In the genomic region with DNA sequence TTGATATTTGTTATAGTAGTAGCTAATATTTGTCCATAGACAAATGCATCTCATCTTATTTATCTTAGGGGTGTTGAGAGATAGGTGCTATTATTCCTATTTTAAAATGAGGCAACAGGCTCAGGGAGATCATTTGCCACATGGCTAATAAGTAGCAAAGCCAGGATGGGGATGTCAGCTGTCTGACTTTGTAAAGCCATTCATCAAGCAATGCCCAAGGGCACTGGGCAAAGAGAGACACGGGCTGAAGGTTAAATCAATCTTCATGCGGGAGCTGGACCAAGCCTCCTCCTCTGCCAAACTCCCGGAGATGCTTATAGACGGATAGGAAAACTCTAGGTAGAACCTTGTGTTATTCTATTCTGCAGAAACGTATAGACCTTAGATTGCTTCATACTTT, we compare ENCODE assay signal across 30 mouse cellular contexts. TPM values are rescaled to one million over a fixed set of nuclear protein-coding genes. Genes with fewer than 3 reads are reported as not detected.
A peak's percentile ranks its signal among the peaks of the same experiment; 100 is the strongest.
DNase-seq lines count a peak whose midpoint lies in the region; ATAC-seq lines count a peak whose summit lies in the region.
"Had no signal": no experiment of that assay in that cellular context is flagged by ENCODE, and none has a peak within 500 bp of the region (broad histone marks: within the 10 kb centered on the region; RNA-seq: fewer than 3 reads in every experiment).

No protein-coding gene starts in this region.

- H3K27me3 ChIP-seq in hindbrain, embryonic 11.5 days (ENCODE audit: control insufficient read depth, insufficient read depth, low read length): no peaks in the 10 kb centered on the region
- H3K27me3 ChIP-seq in hindbrain, embryonic 10.5 days (ENCODE audit: insufficient read depth, poor library complexity, severe bottlenecking): no peaks in the 10 kb centered on the region
- H3K27me3 ChIP-seq: kidney, embryonic 15.5 days; limb, embryonic 15.5 days had no signal

- H3K4me3 ChIP-seq in hindbrain, embryonic 11.5 days (ENCODE audit: low read depth, low read length): no peak overlapping the region
- no peak overlapping the region for H3K4me3 ChIP-seq in hindbrain, embryonic 10.5 days
- H3K4me3 ChIP-seq: forebrain, embryonic 10.5 days; kidney, embryonic 15.5 days; limb, embryonic 15.5 days had no signal

- no peak overlapping the region for H3K4me2 ChIP-seq in hindbrain, embryonic 11.5 days (replicated peaks; ENCODE audit: low read depth, low read length)
- H3K4me2 ChIP-seq: kidney, embryonic 15.5 days had no signal

- no peak overlapping the region for H3K9ac ChIP-seq in hindbrain, embryonic 11.5 days (ENCODE audit: low read depth, low read length)
- H3K9ac ChIP-seq: kidney, embryonic 15.5 days; limb, embryonic 15.5 days had no signal

- H3K27ac ChIP-seq in hindbrain, embryonic 11.5 days (ENCODE audit: low read depth, low read length): no peak overlapping the region
- no peak overlapping the region for H3K27ac ChIP-seq in hindbrain, embryonic 10.5 days
- H3K27ac ChIP-seq: kidney, embryonic 15.5 days; limb, embryonic 15.5 days had no signal

- H3K36me3 ChIP-seq in hindbrain, embryonic 11.5 days (ENCODE audit: control insufficient read depth, insufficient read depth, low read length): no peaks in the 10 kb centered on the region
- H3K36me3 ChIP-seq in hindbrain, embryonic 10.5 days: no peaks in the 10 kb centered on the region
- H3K36me3 ChIP-seq: forebrain, embryonic 10.5 days; kidney, embryonic 15.5 days; limb, embryonic 15.5 days had no signal

- H3K9me3 ChIP-seq in hindbrain, embryonic 11.5 days (ENCODE audit: control insufficient read depth, low read length): no peaks in the 10 kb centered on the region
- H3K9me3 ChIP-seq in hindbrain, embryonic 10.5 days: no peaks in the 10 kb centered on the region
- H3K9me3 ChIP-seq: forebrain, embryonic 10.5 days; kidney, embryonic 15.5 days; limb, embryonic 15.5 days had no signal

- peak; percentile 15 for DNase-seq in adrenal gland, postnatal 25 days
- no peak for DNase-seq in adrenal gland, adult 18-20 months (ENCODE audit: low spot score in 2 of 2)
- peak; percentile 20 for DNase-seq in hindbrain, embryonic 11.5 days (ENCODE audit: low spot score)
- no peak for DNase-seq in hindbrain, embryonic 10.5 days (ENCODE audit: low spot score)
- DNase-seq in left cerebral cortex, postnatal 4 days: peak; percentile 26
- no peak for DNase-seq in left cerebral cortex, postnatal 25 days (ENCODE audit: low spot score in 2 of 2)
- DNase-seq in retina, embryonic 14.5 days (ENCODE audit: low spot score): peak; percentile 7
- DNase-seq: cerebellum, adult 11-12 months; kidney, postnatal 36 days; layer of hippocampus, adult 9-11 months; lung, adult 18-20 months; lung, postnatal 10 days; right cerebral cortex, postnatal 25 days; spleen, adult 18-20 months had no signal

- H3K4me1 ChIP-seq in hindbrain, embryonic 11.5 days (replicated peaks; ENCODE audit: control insufficient read depth, insufficient read depth, low read length): peaks cover 4% of the 10 kb centered on the region; the same call in 1 of the 2 replicates
- peaks cover 26% of the 10 kb centered on the region for H3K4me1 ChIP-seq in hindbrain, embryonic 10.5 days (replicated peaks)

- no peak for ATAC-seq in hindbrain, embryonic 11.5 days (ENCODE audit: low FRiP score)
- ATAC-seq: CD4-positive, CD25-positive, alpha-beta regulatory T cell, adult 4 months; intestine, embryonic 16.5 days had no signal

- intact Hi-C loops in left cerebral cortex, postnatal 4 days (cut with DNase I): loop anchor here (10.0 kb wide), 1 partner anchor 65 kb away; no protein-coding TSS in a partner anchor
- intact Hi-C loops in left cerebral cortex, postnatal 25 days (cut with DNase I): no loop called here

- WGBS in hindbrain, embryonic 11.5 days: 60% methylated on average over 5 of the region's 5 CpGs
- 70% methylated on average over 5 of the region's 5 CpGs for WGBS in hindbrain, embryonic 10.5 days

RNA-seq across cellular contexts. Expression of a gene that starts 1.0 kb away (rescaled TPM):
- 56.5 and 66.8 TPM in 2 replicates for total RNA-seq in adrenal gland, postnatal 25 days (2021)
- 10 to 100 TPM; 30.6 to 45.9 TPM for total RNA-seq in adrenal gland, adult 18-20 months (2021)
- polyA plus RNA-seq in hindbrain, embryonic 11.5 days (2014; fragmentation: Nextera tagmentation; extraction: Ambion mirVana): 7.4 and 7.7 TPM in 2 replicates
- polyA plus RNA-seq in hindbrain, embryonic 10.5 days (2016; fragmentation: Nextera tagmentation; extraction: Ambion mirVana): 1.9 and 2.6 TPM in 2 replicates
- 10 to 100 TPM; 11.7 to 13.0 TPM for total RNA-seq in left cerebral cortex, postnatal 4 days (2021)
- 10 to 100 TPM; 21.9 to 27.1 TPM for total RNA-seq in left cerebral cortex, postnatal 25 days (2021)
- total RNA-seq: hematopoietic stem cell, adult 5-6 weeks had no signal

RNA-seq across cellular contexts. Expression of a gene that starts 1.7 kb away (rescaled TPM):
- total RNA-seq in adrenal gland, postnatal 25 days (2021): not detected in 2 replicates
- under 1 TPM in 1 of 2 experiments, not detected in 1; 0.29 TPM for total RNA-seq in adrenal gland, adult 18-20 months (2021)
- not detected in 2 replicates for polyA plus RNA-seq in hindbrain, embryonic 11.5 days (2014; fragmentation: Nextera tagmentation; extraction: Ambion mirVana)
- polyA plus RNA-seq in hindbrain, embryonic 10.5 days (2016; fragmentation: Nextera tagmentation; extraction: Ambion mirVana): not detected in 2 replicates
- total RNA-seq in left cerebral cortex, postnatal 4 days (2021): not detected
- total RNA-seq in left cerebral cortex, postnatal 25 days (2021): not detected
- total RNA-seq: hematopoietic stem cell, adult 5-6 weeks; left cerebral cortex, adult 18-20 months; left cerebral cortex, postnatal 36 days had no signal
- polyA plus RNA-seq: CD4-positive, CD25-positive, alpha-beta regulatory T cell, adult 4 months; embryonic facial prominence, embryonic 11.5 days; forebrain, embryonic 10.5 days; gonadal fat pad, adult 2 months; heart, embryonic 11.5 days; heart, postnatal 0 days; intestine, embryonic 16.5 days; kidney, embryonic 15.5 days; limb, embryonic 15.5 days; midbrain, embryonic 11.5 days; neural tube, embryonic 11.5 days; thymus, postnatal 0 days; urinary bladder, adult 2 months had no signal

Comparison
In these comparisons a context has a peak if more than half of its experiments do, and no peak if none do; other contexts are left out.
1. DNase-seq: peak in adrenal gland, postnatal 25 days (single experiment), hindbrain, embryonic 11.5 days (single experiment), left cerebral cortex, postnatal 4 days (single experiment) and retina, embryonic 14.5 days (single experiment); none in adrenal gland, adult 18-20 months (0 of 2), hindbrain, embryonic 10.5 days (single experiment) and left cerebral cortex, postnatal 25 days (0 of 2).